Mouse (Mus musculus): ENCODE results near the gene Atp5f1.
A peak's percentile ranks its signal among the peaks of the same experiment; 100 is the strongest.

Atp5f1 gene

GRCm38 (mm10) chr3:105900266-105900665 is 59.6 kb downstream of the Atp5f1 start:
- DNase-seq (ENCODE audit: low spot score in 2 of 2), result no peak

- DNase-seq (ENCODE audit: low spot score in 2 of 2), result peak; percentile 56 to 75
Measured at GRCm38 (mm10) chr3:105899394-105900147, 60.3 kb downstream of the Atp5f1 start.

GRCm38 (mm10) chr3:105898861-105899260 is 61.0 kb downstream of the Atp5f1 start:
- DNase-seq (ENCODE audit: low spot score in 2 of 2), result no peak

GRCm38 (mm10) chr3:105898325-105898724 is 61.6 kb downstream of the Atp5f1 start:
- no peak for DNase-seq (ENCODE audit: low spot score in 2 of 2)

GRCm38 (mm10) chr3:105896811-105897210 is 63.1 kb downstream of the Atp5f1 start:
- DNase-seq (ENCODE audit: low spot score in 2 of 2), result no peak

GRCm38 (mm10) chr3:105894601-105895592 is 65.0 kb downstream of the Atp5f1 start:
- no peak for DNase-seq (ENCODE audit: low spot score in 2 of 2)

- no peak for DNase-seq (ENCODE audit: low spot score in 2 of 2)
Measured at GRCm38 (mm10) chr3:105893941-105894391, 65.9 kb downstream of the Atp5f1 start.

Measured in right cerebral cortex, postnatal 36 days (tissue).